ENCODE assay signal across 25 mouse cellular contexts in the genomic region with DNA sequence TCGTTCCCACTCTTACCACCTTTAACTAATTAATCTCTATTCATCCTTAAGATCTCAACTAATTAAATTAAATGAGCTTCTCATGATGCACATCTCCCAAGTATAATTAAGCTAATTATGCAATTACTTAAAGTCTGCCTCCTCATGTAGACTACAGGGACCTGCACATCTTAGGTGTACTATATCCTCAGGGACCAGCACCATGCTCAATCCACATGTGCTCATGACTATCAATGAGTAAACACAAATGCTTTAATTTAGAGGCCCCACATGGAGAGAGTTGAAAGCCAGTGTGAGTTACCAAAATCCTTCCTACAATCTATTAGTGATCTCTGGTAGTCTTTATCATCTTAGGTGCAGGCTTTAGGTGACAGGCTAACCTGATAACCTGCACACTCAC.
"Had no signal": no experiment of that assay in that cellular context is flagged by ENCODE, and none has a peak within 500 bp of the region (broad histone marks: within the 10 kb centered on the region; RNA-seq: fewer than 3 reads in every experiment).

No protein-coding gene starts in this region.

- H3K4me2 ChIP-seq: heart, embryonic 12.5 days; hindbrain, embryonic 13.5 days; intestine, embryonic 15.5 days; limb, embryonic 12.5 days; liver, embryonic 11.5 days; liver, embryonic 13.5 days had no signal

- H3K9me3 ChIP-seq: heart, embryonic 10.5 days; heart, embryonic 12.5 days; hindbrain, embryonic 10.5 days; hindbrain, embryonic 13.5 days; intestine, embryonic 15.5 days; limb, embryonic 10.5 days; limb, embryonic 12.5 days; liver, embryonic 13.5 days had no signal

- H3K4me1 ChIP-seq: heart, embryonic 10.5 days; heart, embryonic 12.5 days; hindbrain, embryonic 10.5 days; hindbrain, embryonic 13.5 days; intestine, embryonic 15.5 days; limb, embryonic 10.5 days; limb, embryonic 12.5 days; liver, embryonic 13.5 days had no signal

- H3K4me3 ChIP-seq: gastrocnemius, adult 2 months; heart, adult 2 months; heart, embryonic 10.5 days; heart, embryonic 12.5 days; hindbrain, embryonic 10.5 days; hindbrain, embryonic 13.5 days; intestine, embryonic 15.5 days; layer of hippocampus, adult 2 months; left cerebral cortex, adult 2 months; limb, embryonic 10.5 days; limb, embryonic 12.5 days; liver, embryonic 13.5 days had no signal

- ATAC-seq: inflammation-experienced regulatory T-cells, adult 6 months; intestine, embryonic 15.5 days; intestine, postnatal 0 days had no signal

- DNase-seq: gastrocnemius, adult 2 months; gastrocnemius, postnatal 10 days; gastrocnemius, postnatal 25 days; heart, adult 2 months; heart, postnatal 10 days; heart, postnatal 4 days; kidney, adult 18-20 months; kidney, adult 8-10 months; kidney, postnatal 10 days; kidney, postnatal 25 days; kidney, postnatal 4 days; liver; liver, embryonic 13.5 days had no signal

- H3K27ac ChIP-seq: gastrocnemius, adult 2 months; heart, adult 2 months; heart, embryonic 10.5 days; hindbrain, embryonic 10.5 days; hindbrain, embryonic 13.5 days; intestine, embryonic 15.5 days; layer of hippocampus, adult 2 months; left cerebral cortex, adult 2 months; limb, embryonic 10.5 days; limb, embryonic 12.5 days; liver, embryonic 13.5 days had no signal

- H3K9ac ChIP-seq: heart, embryonic 12.5 days; hindbrain, embryonic 13.5 days; intestine, embryonic 15.5 days; limb, embryonic 12.5 days; liver, embryonic 13.5 days had no signal

- H3K27me3 ChIP-seq: heart, embryonic 12.5 days; hindbrain, embryonic 13.5 days; intestine, embryonic 15.5 days; limb, embryonic 12.5 days; liver, embryonic 13.5 days had no signal
